Mouse (Mus musculus) myocyte (in vitro differentiated cells): ENCODE data around the gene Lrrc29.

Experiments used
- CEBPB ChIP-seq: IDR thresholded peaks from 2 replicates; pipeline ENCODE4 v1.6.1; 2011; ENCODE audit warnings: mild to moderate bottlenecking, moderate library complexity; ENCODE audit not compliant: poor library complexity, insufficient read depth, severe bottlenecking
- E2F4 ChIP-seq: IDR thresholded peaks from one replicate; pipeline ENCODE4 v1.6.1; 2011; ENCODE audit warnings: mild to moderate bottlenecking, control low read depth, moderate library complexity; ENCODE audit not compliant: insufficient read depth
- MAX ChIP-seq: IDR thresholded peaks from one replicate; pipeline ENCODE4 v1.6.1; 2011; ENCODE audit warnings: low read depth, mild to moderate bottlenecking, control low read depth
- MYOD1 ChIP-seq, 3 experiments: IDR thresholded peaks; one replicate each; pipeline ENCODE4 v1.6.1; 2011; ENCODE audit warnings: control low read depth in 2 of 3, low read depth in 2 of 3, mild to moderate bottlenecking in 2 of 3, moderate library complexity in 1 of 3; ENCODE audit not compliant: insufficient read length in 2 of 3, control insufficient read depth in 1 of 3
- MYOG ChIP-seq, 3 experiments: IDR thresholded peaks; one replicate each; pipeline ENCODE4 v1.6.1; 2011; ENCODE audit warnings: control low read depth in 2 of 3, low read depth in 2 of 3, mild to moderate bottlenecking in 2 of 3; ENCODE audit not compliant: insufficient read length in 2 of 3, control insufficient read depth in 1 of 3, insufficient read depth in 1 of 3
- POLR2A ChIP-seq: IDR thresholded peaks from one replicate; pipeline ENCODE4 v1.6.1; 2011; ENCODE audit warnings: low read depth, mild to moderate bottlenecking, control low read depth, moderate library complexity; ENCODE audit not compliant: insufficient read length
- POLR2AphosphoS2 ChIP-seq: IDR thresholded peaks from one replicate; pipeline ENCODE4 v1.6.1; 2011; ENCODE audit warnings: low read depth, control low read depth; ENCODE audit not compliant: insufficient read length
- SRF ChIP-seq: IDR thresholded peaks from one replicate; pipeline ENCODE4 v1.6.1; 2011; ENCODE audit warnings: low read depth; ENCODE audit not compliant: control insufficient read depth, insufficient read length
- TCF12 ChIP-seq: IDR thresholded peaks from one replicate; pipeline ENCODE4 v1.6.1; 2011; ENCODE audit warnings: mild to moderate bottlenecking, control low read depth; ENCODE audit not compliant: poor library complexity, insufficient read depth, severe bottlenecking
- TCF3 ChIP-seq: IDR thresholded peaks from one replicate; pipeline ENCODE4 v1.6.1; 2011; ENCODE audit warnings: low read depth, control low read depth; ENCODE audit not compliant: insufficient read length
- USF1 ChIP-seq: IDR thresholded peaks from one replicate; pipeline ENCODE4 v1.6.1; 2011; ENCODE audit warnings: low read depth, mild to moderate bottlenecking, control low read depth, moderate library complexity

- TF ChIP-seq TCF3 (no peak), TCF12 (no peak), SRF (no peak), POLR2A (no peak), USF1 (no peak), POLR2AphosphoS2 (no peak), MYOD1 (IDR thresholded peaks at IDR 0.05; ENCODE audit: control insufficient read depth in 1 of 3, insufficient read length in 2 of 3, low read depth in 2 of 3) (no peak), MAX (no peak), E2F4 (no peak), CEBPB (no peak), MYOG (IDR thresholded peaks at IDR 0.05; ENCODE audit: control insufficient read depth in 1 of 3, insufficient read depth in 1 of 3, insufficient read length in 2 of 3, low read depth in 2 of 3) (no peak)
These were observed 57.0 kb downstream of the Lrrc29 start for GRCm38 (mm10) chr8:105269075-105269458.
